Mouse (Mus musculus) layer of hippocampus, adult 18-20 months (tissue): ENCODE measurements around the gene Arhgef3. TPM values are rescaled to one million over a fixed set of nuclear protein-coding genes. Genes with fewer than 3 reads are reported as not detected.

ENCODE experiments used
- DNase-seq, 2 experiments: peaks; one replicate each; pipeline ENCODE4 v3.0.0; 2022; ENCODE audit warnings: low spot score in 2 of 2
- total RNA-seq, 2 experiments: library from RNA; stranded (reverse); gene quantifications; 2 replicates each; pipeline ENCODE4 v1.2.3; 2021

The Arhgef3 gene
- total RNA-seq, 2 experiments from 2014 or later: 84.2 to 92.7 TPM

- DNase-seq: no peak
These were observed 5.8 kb upstream of the Arhgef3 start for GRCm38 (mm10) chr14:27108748-27109504.

GRCm38 (mm10) chr14:27115275-27115660, 569 bp downstream of the Arhgef3 start:
- DNase-seq: no peak

GRCm38 (mm10) chr14:27115991-27116390, 1.3 kb downstream of the Arhgef3 start:
- no peak for DNase-seq

- DNase-seq: no peak
These were observed 2.0 kb downstream of the Arhgef3 start for GRCm38 (mm10) chr14:27116577-27117165.

GRCm38 (mm10) chr14:27118546-27118945, 3.8 kb downstream of the Arhgef3 start:
- no peak for DNase-seq

- DNase-seq: no peak
These were observed 7.9 kb downstream of the Arhgef3 start for GRCm38 (mm10) chr14:27122646-27123045.

- DNase-seq: no peak
These were observed 8.8 kb downstream of the Arhgef3 start for GRCm38 (mm10) chr14:27123543-27123942.

GRCm38 (mm10) chr14:27130031-27130430, 15.3 kb downstream of the Arhgef3 start:
- DNase-seq: no peak

- no peak for DNase-seq
These were observed 16.0 kb downstream of the Arhgef3 start for GRCm38 (mm10) chr14:27130676-27131075.

GRCm38 (mm10) chr14:27131521-27131920, 16.8 kb downstream of the Arhgef3 start:
- no peak for DNase-seq

- peak; percentile 37 to 71 for DNase-seq
These were observed 24.2 kb downstream of the Arhgef3 start for GRCm38 (mm10) chr14:27138891-27139290.

GRCm38 (mm10) chr14:27139968-27140367, 25.3 kb downstream of the Arhgef3 start:
- DNase-seq: no peak

GRCm38 (mm10) chr14:27141486-27141885, 26.8 kb downstream of the Arhgef3 start:
- DNase-seq: no peak

GRCm38 (mm10) chr14:27142680-27143079, 28.0 kb downstream of the Arhgef3 start:
- DNase-seq: no peak

- no peak for DNase-seq
These were observed 30.7 kb downstream of the Arhgef3 start for GRCm38 (mm10) chr14:27145171-27146045.

GRCm38 (mm10) chr14:27147726-27148125, 33.0 kb downstream of the Arhgef3 start:
- DNase-seq: no peak

GRCm38 (mm10) chr14:27149401-27149800, 34.7 kb downstream of the Arhgef3 start:
- no peak for DNase-seq

GRCm38 (mm10) chr14:27150011-27150640, 35.4 kb downstream of the Arhgef3 start:
- DNase-seq: no peak

- DNase-seq: no peak
These were observed 36.7 kb downstream of the Arhgef3 start for GRCm38 (mm10) chr14:27151432-27151831.

GRCm38 (mm10) chr14:27155088-27155487, 40.4 kb downstream of the Arhgef3 start:
- no peak for DNase-seq

- DNase-seq: no peak
These were observed 41.3 kb downstream of the Arhgef3 start for GRCm38 (mm10) chr14:27156032-27156431.
